Mouse (Mus musculus) ovary, postnatal 14 days (tissue): ENCODE measurements around the gene Tmem9.

Experiments
- DNase-seq: peaks from one replicate; pipeline ENCODE4 v3.0.0; 2022; ENCODE audit warnings: low spot score

The Tmem9 gene

DNA sequence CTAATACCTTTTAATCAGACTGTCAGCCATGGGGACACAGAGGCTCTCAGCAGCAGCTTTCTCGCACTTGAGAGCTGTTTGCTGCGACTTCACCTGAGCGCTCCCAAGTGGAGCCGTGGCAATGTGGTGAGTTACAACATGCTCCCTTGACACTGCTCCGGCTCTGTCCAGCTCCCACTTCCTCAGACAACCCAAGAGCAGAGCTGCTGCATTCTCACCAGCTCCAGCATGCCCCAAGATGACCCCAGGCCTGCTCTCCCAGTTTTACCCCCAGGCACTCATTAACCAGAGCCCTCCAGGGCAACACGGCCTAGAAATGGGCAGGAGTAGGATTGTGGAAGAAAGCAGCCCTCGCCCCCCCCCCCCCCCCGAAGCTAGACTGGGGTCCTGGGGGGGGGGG, 23.7 kb downstream of the Tmem9 start:
- DNase-seq = no peak

DNA sequence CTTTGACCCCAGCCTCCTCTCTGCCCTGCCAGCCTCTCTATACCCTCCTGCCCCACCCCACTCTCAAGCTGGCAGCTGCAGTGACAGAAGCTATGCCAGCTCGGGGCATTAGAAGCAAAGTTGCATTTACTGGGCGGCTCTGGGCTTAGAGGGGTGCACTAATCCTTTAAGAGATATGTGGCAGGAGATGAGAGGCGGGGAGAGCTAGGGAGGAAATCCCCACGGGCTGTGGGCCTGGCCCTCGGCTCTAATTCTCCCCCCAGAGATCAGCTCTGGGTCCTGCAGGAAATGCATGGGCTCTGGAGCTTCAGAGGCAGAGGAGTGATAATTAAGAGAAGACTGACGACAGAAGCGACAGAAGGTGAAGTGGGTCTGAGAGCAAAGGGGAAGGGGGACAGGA, 25.0 kb downstream of the Tmem9 start:
- DNase-seq = no peak

DNA sequence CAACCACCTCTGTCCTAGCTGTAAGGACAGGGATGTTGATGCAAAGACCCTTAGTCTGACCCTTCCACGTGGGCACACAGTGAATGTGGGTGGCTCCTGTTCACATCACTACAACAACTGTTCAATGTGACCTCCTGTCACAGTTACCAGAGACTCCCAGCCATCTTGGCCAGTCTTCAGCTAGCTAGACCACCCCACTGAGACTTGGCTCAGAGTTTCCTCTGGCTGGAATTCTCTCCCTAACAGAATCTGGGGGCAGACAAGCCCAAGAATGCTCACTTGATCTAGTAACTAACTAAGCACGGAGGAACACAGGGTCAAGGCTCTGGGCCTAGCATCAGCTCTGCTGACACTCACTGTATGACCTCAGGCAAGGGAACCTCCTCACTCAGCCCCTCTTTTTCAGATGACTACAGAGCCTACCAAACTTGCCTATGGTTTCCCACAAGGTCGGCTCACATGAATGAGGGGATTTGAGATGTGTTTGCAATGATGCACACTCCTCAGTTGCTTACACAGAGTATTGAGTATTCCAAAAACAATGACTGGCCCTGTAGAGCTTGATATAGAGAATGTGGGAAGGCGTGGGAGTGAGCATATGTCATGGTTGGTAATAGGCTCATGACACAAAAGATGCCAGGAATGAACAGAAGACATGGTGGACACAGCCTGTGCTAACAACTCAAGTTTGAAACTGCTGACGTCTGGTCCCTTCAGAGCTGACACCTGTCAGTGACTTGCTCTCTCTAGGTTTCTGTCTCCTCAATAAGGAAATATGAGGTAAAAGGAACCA, 31.0 kb downstream of the Tmem9 start:
- DNase-seq = no peak

DNA sequence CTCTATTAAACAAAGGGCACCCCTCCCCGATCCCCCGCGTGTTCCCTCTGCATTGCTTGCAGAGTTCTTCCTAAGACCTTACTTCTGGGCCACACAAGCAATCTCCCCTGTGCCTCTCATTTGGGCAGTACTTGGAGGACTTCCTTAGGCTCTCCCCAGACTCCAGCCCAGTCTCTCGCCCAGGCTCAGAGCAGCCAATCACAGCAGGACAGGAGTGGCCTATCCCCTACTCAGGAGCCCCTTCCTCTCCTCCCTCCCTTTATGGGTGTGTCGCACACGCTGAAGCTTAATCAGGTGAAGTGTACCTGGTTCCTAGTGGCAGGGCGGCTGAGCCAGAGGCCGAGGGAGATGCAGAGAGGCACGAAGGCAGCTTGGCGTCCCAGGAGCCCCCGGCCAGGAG, 32.5 kb downstream of the Tmem9 start:
- DNase-seq = no peak

DNA sequence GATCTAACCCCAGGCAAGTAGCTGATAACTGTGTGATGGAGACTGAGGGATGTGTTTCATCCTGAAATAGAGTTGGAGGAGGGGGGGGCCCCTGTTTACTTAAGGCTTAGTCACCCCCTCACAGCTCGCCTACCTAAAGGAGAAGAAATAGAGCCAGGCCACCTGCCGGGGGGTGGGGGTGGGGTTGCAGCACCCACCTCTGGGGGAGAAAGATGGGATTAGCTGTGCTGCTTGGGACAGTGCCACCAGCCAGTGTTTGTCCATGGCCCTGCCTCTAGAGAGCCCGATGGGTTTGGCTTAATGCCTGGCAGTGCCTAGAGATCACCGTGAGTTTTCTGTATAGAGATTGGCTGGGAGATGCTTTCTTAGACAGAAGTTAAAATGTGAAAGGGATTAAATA, 32.9 kb downstream of the Tmem9 start:
- DNase-seq = no peak

DNA sequence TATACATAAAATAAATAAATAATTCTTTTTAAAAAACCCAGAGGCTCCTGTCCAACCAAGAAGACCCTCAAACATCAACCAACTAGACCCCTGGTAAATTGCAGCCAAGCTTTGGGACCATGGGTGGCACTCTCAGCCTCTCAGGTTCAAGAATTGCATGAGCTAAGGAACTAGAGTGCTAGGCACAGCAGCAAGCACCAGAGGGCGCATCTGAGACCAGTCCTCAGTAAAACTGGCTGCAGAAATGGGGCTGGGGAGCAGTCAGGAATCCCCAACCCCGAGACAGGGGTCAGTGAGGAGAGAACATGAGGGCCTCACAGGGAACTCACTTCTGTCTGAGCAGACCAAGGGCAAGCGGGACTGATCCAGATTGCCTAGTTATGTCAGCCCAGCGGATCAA, 37.8 kb downstream of the Tmem9 start:
- peak; percentile 42 for DNase-seq

DNA sequence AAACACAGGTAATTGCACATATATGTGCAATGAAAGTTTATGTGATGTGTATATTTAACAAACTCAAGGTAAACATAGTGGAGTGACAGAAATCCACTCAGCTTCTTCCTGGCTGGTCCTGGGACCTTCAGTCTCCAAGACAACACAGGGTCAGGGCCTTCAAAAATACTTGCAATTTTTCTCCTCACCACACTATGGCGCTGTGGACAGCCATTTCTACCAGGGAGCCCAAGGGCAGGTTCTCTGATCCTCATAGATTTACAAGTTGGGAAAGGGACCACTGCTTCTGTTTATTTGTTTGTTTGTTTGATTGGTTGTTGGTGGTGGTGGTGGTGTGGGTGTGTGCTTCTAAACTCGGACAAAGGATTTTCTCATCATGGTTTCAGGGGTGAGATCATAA, 39.5 kb downstream of the Tmem9 start:
- DNase-seq = no peak

DNA sequence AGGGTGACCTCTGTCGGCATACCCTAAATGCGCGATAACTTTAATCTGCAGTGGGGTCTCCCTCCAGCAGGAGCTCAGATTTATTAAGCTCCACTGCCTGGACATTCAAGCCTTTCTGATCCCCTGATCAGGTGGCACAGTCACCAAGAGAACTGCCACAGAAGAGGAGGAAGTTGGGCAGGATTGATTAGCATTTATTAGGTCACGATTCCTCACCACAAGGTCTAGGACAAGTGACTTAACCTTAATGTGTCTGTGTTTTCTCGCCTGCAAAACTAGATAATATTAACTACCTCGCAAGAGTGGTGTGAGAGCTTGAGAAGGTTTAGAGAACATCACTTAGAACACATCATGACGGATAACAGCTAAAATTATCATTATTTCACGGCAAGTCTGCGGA, 39.9 kb downstream of the Tmem9 start:
- DNase-seq = no peak

DNA sequence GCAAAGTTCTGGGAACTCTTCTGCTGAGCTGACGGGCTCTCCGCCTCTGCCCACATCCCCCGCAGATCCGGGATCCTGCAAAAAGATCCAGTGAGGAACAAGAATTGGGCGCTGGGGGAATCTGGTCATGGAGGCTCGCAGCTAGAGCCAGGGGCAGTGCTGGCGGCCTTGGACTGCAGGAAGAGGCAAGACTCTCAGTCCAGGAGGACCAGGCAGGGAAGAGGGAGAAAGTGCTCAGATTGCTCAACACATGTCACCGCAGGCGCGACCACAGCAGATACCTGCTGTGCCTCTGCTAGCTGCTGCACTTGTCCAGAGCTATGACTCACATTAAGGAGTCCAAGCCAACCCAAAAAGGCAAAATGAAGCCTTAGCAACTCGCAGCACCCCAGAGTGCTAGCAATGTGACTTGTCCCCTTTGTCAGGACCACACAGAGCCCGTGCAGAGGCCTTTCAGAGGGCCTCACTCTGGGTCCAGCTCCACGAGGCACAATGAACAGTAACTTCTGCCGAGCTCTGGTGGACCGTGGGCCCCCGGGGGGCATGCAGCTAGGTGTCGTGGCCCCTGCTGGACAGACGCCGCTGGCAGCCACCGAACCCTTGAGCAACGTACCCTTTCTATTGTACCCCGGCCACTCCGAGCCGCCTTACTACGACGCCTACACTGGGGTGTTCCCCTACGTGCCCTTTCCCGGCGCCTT, 42.5 kb downstream of the Tmem9 start, which contains the start of gene Ascl5:
Gene Ascl5, plus strand, starts transcription at position 493 of the 701 bp plus-strand sequence.
- no peak for DNase-seq

DNA sequence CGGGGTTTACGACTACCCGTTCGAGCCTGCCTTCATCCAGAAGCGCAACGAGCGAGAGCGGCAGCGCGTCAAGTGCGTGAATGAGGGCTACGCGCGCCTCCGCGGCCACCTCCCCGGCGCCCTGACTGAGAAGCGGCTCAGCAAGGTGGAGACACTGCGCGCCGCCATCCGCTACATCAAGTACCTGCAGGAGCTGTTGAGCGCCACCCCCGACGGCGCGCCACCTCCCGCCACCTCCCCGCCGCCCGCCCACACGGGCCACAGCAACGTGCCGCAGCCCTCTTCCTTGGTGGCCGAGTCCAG, 43.0 kb downstream of the Tmem9 start:
- DNase-seq = no peak

DNA sequence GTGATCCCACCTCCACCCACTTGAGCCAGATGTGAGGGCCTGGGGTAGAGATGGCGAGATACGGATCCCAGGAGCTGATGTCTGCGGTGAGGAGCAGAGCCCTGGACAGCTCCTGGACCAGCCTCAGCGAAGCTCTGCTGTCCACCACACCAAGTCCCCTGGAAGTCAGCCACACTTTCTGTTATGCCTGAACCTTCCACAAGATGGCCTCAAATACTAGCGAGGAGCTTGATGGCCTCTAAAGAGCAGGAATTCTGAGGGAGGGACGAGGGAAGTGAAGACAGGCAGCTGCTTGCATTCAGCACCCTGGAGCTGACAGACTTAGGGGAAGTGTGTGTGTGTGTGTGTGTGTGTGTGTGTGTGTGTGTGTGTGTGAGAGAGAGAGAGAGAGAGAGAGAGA, 43.5 kb downstream of the Tmem9 start:
- DNase-seq = peak; percentile 70

DNA sequence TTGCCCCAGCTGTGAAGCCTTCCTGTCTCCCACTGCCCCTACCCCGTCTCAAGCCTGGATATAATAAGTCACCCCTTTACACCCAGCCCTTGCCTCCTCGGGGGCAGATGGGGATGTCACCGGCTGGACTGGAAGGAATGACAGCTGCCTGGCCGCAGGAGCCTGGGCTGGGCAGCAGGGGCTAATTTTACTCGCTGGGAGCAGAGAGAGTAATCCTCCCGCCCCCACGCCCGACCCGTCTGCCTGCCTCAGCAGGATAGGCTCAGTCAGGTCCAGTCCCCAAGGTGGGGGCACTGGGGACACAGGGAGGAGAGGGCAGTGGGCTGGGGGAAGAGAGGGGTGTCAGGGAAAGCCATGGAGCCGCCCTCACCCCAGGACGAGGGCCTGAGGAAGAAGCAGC, 44.6 kb downstream of the Tmem9 start, which contains the start of gene Cacna1s:
Gene Cacna1s, plus strand, starts transcription at position 204 of the 400 bp plus-strand sequence.
- DNase-seq = no peak

DNA sequence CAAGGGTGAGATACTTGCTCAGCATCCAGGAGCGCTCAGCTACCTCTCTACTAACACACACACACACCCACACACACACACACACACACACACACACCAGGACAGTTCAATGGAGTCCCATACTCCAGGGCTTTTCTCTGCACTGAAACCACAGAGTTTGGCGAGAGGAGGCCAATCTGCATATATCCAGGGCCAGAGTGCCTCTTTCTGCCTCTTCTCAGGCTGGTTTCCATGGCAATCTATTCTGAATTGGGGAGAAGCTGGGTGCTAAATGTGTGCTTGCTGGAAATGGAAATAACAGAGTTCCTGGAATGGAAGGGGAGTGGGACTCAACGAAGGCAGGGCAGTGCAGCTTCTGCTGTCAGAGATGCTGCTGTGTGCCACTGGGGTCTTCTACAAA, 47.8 kb downstream of the Tmem9 start:
- DNase-seq = no peak

DNA sequence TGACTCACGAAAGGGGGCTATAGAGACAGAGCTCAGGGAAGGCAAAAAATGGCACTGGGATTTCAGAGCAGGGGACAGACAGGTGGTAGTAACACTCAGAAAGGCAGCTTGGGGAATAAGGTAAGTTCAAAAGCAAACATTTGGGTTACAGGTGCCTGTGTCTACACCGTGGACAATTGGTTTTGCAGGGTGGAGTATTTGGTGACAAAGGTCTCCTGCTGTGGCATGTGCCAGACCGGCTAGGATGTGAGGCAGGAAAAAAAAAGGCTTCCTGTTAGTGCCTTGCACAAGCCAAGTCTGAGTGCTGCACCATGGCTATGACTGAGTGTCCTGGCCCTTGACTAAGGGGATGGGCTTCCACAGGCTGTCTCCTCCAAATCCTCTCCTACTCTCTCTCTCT, 50.6 kb downstream of the Tmem9 start:
- DNase-seq = no peak

DNA sequence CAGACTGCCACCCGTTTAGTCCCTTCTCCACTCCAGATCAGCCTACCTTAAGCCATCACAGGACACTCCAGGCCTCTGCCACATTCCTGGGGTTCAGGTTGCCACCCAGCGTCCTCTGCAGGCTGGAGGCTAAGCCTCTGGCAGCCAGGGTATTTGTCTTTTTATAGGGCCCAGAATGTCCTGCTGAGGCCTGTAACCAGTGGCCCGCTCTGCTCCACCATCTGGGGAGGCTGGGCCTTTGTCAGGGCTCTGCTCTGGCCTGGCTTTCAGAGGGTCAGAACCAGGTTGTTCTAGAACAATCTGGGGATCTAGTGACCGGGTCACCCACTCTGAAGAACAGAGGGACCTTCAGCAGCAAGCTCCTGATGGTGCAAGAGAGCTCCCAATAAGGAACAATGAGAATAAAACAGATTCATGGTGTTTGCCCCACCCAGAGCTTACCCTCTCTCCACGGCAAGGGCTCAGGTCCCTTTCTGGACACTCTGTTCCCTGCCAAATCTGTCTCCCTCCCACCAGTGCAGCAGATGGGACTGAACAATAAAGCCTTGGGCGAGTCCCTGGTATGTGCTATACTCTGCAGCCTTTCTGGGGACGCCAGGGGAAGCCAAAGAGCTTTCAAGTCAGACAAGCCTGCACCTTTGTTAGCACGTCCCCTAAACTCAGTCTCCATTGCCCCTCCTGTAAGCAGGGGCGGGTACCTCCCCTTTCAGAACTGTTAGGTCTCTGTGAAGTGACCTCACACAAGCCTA, 53.3 kb downstream of the Tmem9 start:
- peak; percentile 61 for DNase-seq

DNA sequence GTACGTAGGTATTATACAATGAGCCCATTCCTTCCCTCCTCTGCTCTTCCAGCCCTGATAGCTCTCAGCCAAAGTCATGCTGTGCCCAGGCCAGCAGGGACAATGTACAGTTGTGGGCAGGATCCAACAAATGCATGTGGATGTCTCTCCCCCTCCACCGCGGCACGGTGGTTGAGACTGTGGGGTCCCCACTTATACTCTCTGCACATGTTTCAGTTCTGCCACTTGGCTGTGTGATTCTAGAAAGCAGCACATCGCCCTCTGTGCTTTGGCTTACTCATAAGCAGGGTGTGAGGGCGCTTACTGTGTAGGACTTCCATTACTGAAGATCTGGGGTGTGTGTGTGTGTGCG, 53.8 kb downstream of the Tmem9 start:
- DNase-seq = no peak

DNA sequence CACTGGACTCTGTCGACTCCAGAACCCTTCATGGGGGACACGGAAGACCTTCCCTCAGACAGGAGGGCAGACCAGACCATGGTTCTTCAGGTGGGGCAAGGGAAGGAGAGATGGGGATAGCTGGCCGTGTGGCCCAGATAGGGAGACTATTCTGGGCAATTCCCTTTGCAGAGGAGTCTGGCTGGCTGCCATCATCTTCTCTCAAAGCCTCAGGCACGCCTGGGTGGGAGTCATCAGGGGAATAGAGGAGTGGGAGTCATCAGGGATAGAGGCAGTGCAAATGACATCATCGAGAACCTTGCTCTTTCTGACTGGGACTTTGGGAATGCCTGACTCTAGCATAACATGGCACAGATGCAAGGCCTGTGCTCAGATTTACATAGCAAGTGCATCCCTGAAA, 56.0 kb downstream of the Tmem9 start:
- DNase-seq = no peak

DNA sequence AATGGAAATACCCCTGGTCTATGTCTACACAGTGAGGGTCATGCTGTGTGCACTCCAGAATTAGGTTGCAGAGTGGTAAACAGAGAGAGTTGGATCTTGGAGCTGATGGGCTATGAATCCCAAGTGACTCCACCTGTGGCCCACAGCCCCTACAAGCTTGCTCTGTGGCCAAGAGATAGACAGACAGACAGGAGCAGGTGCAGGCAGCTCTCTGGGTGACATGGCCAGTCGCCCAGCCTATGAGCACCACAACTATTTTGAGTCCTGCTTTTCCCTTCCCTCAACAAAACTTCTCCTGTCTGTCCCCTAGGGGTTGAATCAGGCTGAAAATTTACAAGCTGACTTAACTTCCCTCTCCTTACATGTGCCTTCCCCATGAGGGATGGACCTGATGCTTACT, 58.7 kb downstream of the Tmem9 start:
- DNase-seq = no peak

DNA sequence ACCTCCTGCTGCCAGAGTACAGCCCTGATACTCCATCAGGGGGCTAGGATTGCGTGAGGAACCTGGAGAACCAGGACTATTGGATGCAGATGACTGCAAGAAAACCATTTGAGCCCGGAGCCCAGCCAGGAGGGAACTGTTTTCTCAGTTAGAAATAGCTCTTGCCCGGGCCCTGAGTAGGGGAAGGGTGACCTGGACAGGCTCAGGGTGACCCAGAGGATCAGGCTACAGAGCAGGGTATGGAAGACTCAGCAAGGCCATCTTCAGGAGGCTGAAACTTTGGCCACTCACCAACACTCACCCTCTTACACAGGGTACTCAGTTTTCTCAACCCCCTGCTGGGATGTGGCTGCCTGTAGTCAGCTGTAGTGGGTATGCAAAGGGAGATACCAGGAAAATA, 59.6 kb downstream of the Tmem9 start:
- DNase-seq = no peak

DNA sequence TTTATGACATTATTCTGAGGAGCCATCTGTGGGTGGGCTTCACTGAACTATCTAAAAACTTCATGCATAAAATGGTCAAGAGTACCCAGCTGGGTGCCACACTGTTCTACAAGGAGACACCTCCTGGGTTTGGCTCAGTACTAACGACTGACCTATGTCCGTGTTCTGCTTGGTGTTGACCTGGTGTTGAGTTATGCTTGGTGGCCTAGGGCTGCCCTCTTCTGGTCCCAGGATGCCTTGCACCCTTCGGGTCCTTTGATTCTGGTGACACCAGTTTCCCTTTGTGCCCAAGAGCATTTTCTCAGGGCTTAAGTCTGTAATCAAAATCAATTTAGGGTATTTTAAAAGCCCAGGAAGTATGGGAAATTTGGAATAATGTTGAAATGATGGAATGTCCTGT, 68.1 kb downstream of the Tmem9 start:
- no peak for DNase-seq

DNA sequence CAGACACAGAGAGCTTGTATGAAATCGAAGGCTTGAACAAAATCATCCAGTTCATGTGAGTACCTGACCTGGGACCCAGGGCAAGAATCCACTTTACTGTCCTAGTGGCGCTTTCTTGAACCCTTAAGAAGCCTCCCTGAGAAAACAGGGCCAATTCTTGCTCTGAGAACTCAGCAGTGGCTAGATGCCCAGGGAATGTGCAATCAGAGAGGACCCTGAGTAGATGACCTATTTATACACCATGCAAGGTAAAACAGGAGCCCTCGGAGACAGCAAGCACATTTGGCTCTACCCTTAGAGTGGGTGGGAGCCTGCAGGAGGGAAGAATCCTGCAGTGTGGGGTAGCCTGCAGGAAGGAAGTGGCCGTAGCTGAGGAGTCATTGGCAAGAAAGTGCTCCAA, 69.7 kb downstream of the Tmem9 start:
- no peak for DNase-seq

DNA sequence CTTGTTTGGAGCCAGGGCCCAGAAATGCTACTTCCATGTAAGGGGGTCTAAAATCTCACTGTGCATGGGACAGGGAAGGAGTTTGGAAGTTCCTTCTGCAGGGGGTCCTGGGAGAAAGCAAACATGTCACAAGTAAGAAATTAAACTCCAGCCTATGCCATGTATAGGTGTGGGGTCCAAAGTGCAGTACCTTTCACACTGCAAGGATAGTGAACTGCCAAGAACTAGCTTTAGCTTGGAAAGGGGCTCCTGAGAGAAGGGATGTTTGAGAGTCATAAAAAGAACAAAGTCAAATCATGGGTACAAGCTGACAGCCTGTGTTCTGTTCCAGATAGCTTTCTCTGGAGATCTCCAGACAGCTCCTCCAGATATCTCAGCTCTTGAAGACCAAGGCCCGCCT, 73.2 kb downstream of the Tmem9 start:
- DNase-seq = no peak
